Mouse (Mus musculus) spleen, postnatal 4 days (tissue): ENCODE results near the gene Znfx1.

ENCODE experiments used
- DNase-seq, 2 experiments: peaks; one replicate each; pipeline ENCODE4 v3.0.0; 2022; ENCODE audit warnings: low spot score in 2 of 2

The Znfx1 gene

GRCm38 (mm10) chr2:167062965-167063880 lies at the start of gene Znfx1:
Gene Znfx1 (minus strand): TSS chr2:167063015.
- peak; percentile 97 to 100 for DNase-seq

GRCm38 (mm10) chr2:167112259-167112658 lies 49.4 kb upstream of the Znfx1 start:
- DNase-seq: no peak

- DNase-seq: no peak
Observed at GRCm38 (mm10) chr2:167109506-167109905, 46.7 kb upstream of the Znfx1 start.

- no peak for DNase-seq
Observed at GRCm38 (mm10) chr2:167103546-167103945, 40.7 kb upstream of the Znfx1 start.

- peak; percentile 65 to 79 for DNase-seq
Observed at GRCm38 (mm10) chr2:167101743-167102441, 39.1 kb upstream of the Znfx1 start.

- DNase-seq: no peak
Observed at GRCm38 (mm10) chr2:167094688-167095087, 31.9 kb upstream of the Znfx1 start.

- no peak for DNase-seq
Observed at GRCm38 (mm10) chr2:167093171-167093900, 30.5 kb upstream of the Znfx1 start.

GRCm38 (mm10) chr2:167090271-167090670 lies 27.5 kb upstream of the Znfx1 start:
- no peak for DNase-seq

- no peak for DNase-seq
Observed at GRCm38 (mm10) chr2:167086836-167087235, 24.0 kb upstream of the Znfx1 start.

- no peak for DNase-seq
Observed at GRCm38 (mm10) chr2:167086092-167086491, 23.3 kb upstream of the Znfx1 start.

- peak in 1 of 2 experiments; percentile 34 for DNase-seq
Observed at GRCm38 (mm10) chr2:167081639-167082038, 18.8 kb upstream of the Znfx1 start.

- no peak for DNase-seq
Observed at GRCm38 (mm10) chr2:167081135-167081534, 18.3 kb upstream of the Znfx1 start.

GRCm38 (mm10) chr2:167080387-167080786 lies 17.6 kb upstream of the Znfx1 start:
- DNase-seq: no peak

GRCm38 (mm10) chr2:167079535-167080257 lies 16.9 kb upstream of the Znfx1 start:
- DNase-seq: no peak

GRCm38 (mm10) chr2:167078931-167079495 lies 16.2 kb upstream of the Znfx1 start:
- no peak for DNase-seq

- DNase-seq: no peak
Observed at GRCm38 (mm10) chr2:167078486-167078885, 15.7 kb upstream of the Znfx1 start.

- DNase-seq: no peak
Observed at GRCm38 (mm10) chr2:167077199-167077962, 14.6 kb upstream of the Znfx1 start.

GRCm38 (mm10) chr2:167076759-167077158 lies 13.9 kb upstream of the Znfx1 start:
- DNase-seq: no peak

GRCm38 (mm10) chr2:167076352-167076751 lies 13.5 kb upstream of the Znfx1 start:
- DNase-seq: no peak

- no peak for DNase-seq
Observed at GRCm38 (mm10) chr2:167074587-167074986, 11.8 kb upstream of the Znfx1 start.
